Mouse (Mus musculus) ES-Bruce4 (cell line): ENCODE data around the gene Gm12166. TPM values are rescaled to one million over a fixed set of nuclear protein-coding genes. Genes with fewer than 3 reads are reported as not detected.
A peak's percentile ranks its signal among the peaks of the same experiment; 100 is the strongest.
"Not testable (repeated sequence)": the region's sequence is repeated elsewhere in the genome, so short reads cannot be mapped to it uniquely, and the experiment has no call there.

Experiments
- H3K27ac ChIP-seq: 2 replicates; pipeline ENCODE4 v1.5.1; 2012; ENCODE audit warnings: low read length, inconsistent platforms; ENCODE audit not compliant: insufficient read depth
- H3K27me3 ChIP-seq: 2 replicates; pipeline ENCODE4 v1.6.1; 2012; ENCODE audit warnings: mild to moderate bottlenecking, low read length, inconsistent platforms; ENCODE audit not compliant: control insufficient read depth, poor library complexity, insufficient read depth, severe bottlenecking
- H3K36me3 ChIP-seq: 2 replicates; pipeline ENCODE4 v1.6.1; 2012; ENCODE audit warnings: inconsistent platforms, mild to moderate bottlenecking, low read length, moderate library complexity; ENCODE audit not compliant: control insufficient read depth, poor library complexity, insufficient read depth, severe bottlenecking
- H3K4me1 ChIP-seq: one replicate; pipeline ENCODE4 v1.8.1; 2011; ENCODE audit warnings: low read length; ENCODE audit not compliant: control insufficient read depth, insufficient read depth
- H3K4me3 ChIP-seq: 2 replicates; pipeline ENCODE4 v1.5.1; 2011; ENCODE audit warnings: low read depth, mild to moderate bottlenecking, low read length
- H3K9ac ChIP-seq: 2 replicates; pipeline ENCODE4 v1.6.1; 2012; ENCODE audit warnings: low read depth, mild to moderate bottlenecking, inconsistent platforms; ENCODE audit not compliant: poor library complexity, severe bottlenecking
- H3K9me3 ChIP-seq: replicated peaks from 2 replicates; pipeline ENCODE4 v1.6.1; 2012; ENCODE audit warnings: mild to moderate bottlenecking, low read length, inconsistent platforms; ENCODE audit not compliant: control insufficient read depth, poor library complexity, insufficient read depth, severe bottlenecking
- CTCF ChIP-seq: IDR thresholded peaks from one replicate; pipeline ENCODE4 v1.8.1; 2011; ENCODE audit warnings: low read depth, low read length
- EP300 ChIP-seq: IDR thresholded peaks from 2 replicates; pipeline ENCODE4 v1.6.1; 2011; ENCODE audit warnings: low read depth, low read length; ENCODE audit not compliant: insufficient read depth
- POLR2A ChIP-seq: IDR thresholded peaks from one replicate; pipeline ENCODE4 v1.8.1; 2011; ENCODE audit warnings: low read length; ENCODE audit not compliant: insufficient read depth
- polyA plus RNA-seq: library from polyadenylated mRNA; stranded (reverse); fragments of >200 nt; gene quantifications from 2 replicates; pipeline ENCODE4 v1.2.4, GENCODE M21; 2011; ENCODE audit warnings: low read depth; ENCODE audit not compliant: missing spikeins, insufficient read depth, insufficient read length

Gene Gm12166
- 5.5 TPM in 1 of 2 replicates, not detected in the other for polyA plus RNA-seq

- not testable (repeated sequence) for H3K9ac ChIP-seq, H3K4me3 ChIP-seq, H3K27ac ChIP-seq, H3K4me1 ChIP-seq, H3K9me3 ChIP-seq, H3K36me3 ChIP-seq, H3K27me3 ChIP-seq
- peak; percentile 86 for TF ChIP-seq CTCF
- 0 out of 2 replicates have a peak, but pooled peaks have one; percentile 15 for TF ChIP-seq EP300
Observed at GRCm38 (mm10) chr11:46052105-46052659, at the start of gene Gm12166. Gene Gm12166 (minus strand): TSS chr11:46052321.

GRCm38 (mm10) chr11:46097062-46097461 is 44.9 kb upstream of the Gm12166 start:
- Histone ChIP-seq H3K9ac (no peak overlapping the region), H3K27ac (no peak overlapping the region), H3K9me3 (no peaks in the 10 kb centered on the region), H3K4me1 (peaks cover 6% of the 10 kb centered on the region), H3K27me3 (no peaks in the 10 kb centered on the region), H3K36me3 (peaks cover 12% of the 10 kb centered on the region), H3K4me3 (no peak overlapping the region)
- TF ChIP-seq CTCF (no peak), EP300 (no peak), POLR2A (no peak)

GRCm38 (mm10) chr11:46096265-46096649 is 44.1 kb upstream of the Gm12166 start:
- Histone ChIP-seq H3K27ac (no peak overlapping the region; the same call in 1 of the 2 replicates), H3K9me3 (no peaks in the 10 kb centered on the region), H3K36me3 (peaks cover 12% of the 10 kb centered on the region), H3K4me1 (peaks cover 6% of the 10 kb centered on the region), H3K27me3 (no peaks in the 10 kb centered on the region), H3K9ac (no peak overlapping the region), H3K4me3 (no peak overlapping the region)
- TF ChIP-seq POLR2A (no peak), EP300 (no peak), CTCF (no peak)

GRCm38 (mm10) chr11:46095477-46096264 is 43.5 kb upstream of the Gm12166 start:
- Histone ChIP-seq H3K9me3 (no peaks in the 10 kb centered on the region), H3K36me3 (peaks cover 8% of the 10 kb centered on the region), H3K4me1 (peaks cover 4% of the 10 kb centered on the region), H3K4me3 (no peak overlapping the region), H3K27ac (peak overlapping the region; percentile 24; the same call in 1 of the 2 replicates), H3K27me3 (no peaks in the 10 kb centered on the region), H3K9ac (no peak overlapping the region)
- TF ChIP-seq CTCF, result no peak
- TF ChIP-seq EP300, result no peak
- TF ChIP-seq POLR2A, result no peak

GRCm38 (mm10) chr11:46092121-46092520 is 40.0 kb upstream of the Gm12166 start:
- peaks cover 7% of the 10 kb centered on the region for H3K36me3 ChIP-seq
- H3K9ac ChIP-seq, result no peak overlapping the region
- no peaks in the 10 kb centered on the region for H3K9me3 ChIP-seq
- peaks cover 17% of the 10 kb centered on the region for H3K4me1 ChIP-seq
- H3K4me3 ChIP-seq, result no peak overlapping the region
- no peak overlapping the region for H3K27ac ChIP-seq
- H3K27me3 ChIP-seq, result no peaks in the 10 kb centered on the region
- no peak for TF ChIP-seq CTCF
- no peak for TF ChIP-seq POLR2A
- no peak for TF ChIP-seq EP300

GRCm38 (mm10) chr11:46090951-46091667 is 39.0 kb upstream of the Gm12166 start:
- peaks cover 7% of the 10 kb centered on the region for H3K36me3 ChIP-seq
- no peaks in the 10 kb centered on the region for H3K9me3 ChIP-seq
- H3K4me1 ChIP-seq, result peaks cover 17% of the 10 kb centered on the region
- no peak overlapping the region for H3K9ac ChIP-seq
- H3K27me3 ChIP-seq, result no peaks in the 10 kb centered on the region
- TF ChIP-seq EP300 (no peak), POLR2A (no peak), CTCF (no peak)
- H3K4me3 ChIP-seq, result no peak overlapping the region
- H3K27ac ChIP-seq, result peak overlapping the region; percentile 71
